Mouse (Mus musculus) lung, adult 2 months (tissue): ENCODE measurements around the gene Kank1. TPM values are rescaled to one million over a fixed set of nuclear protein-coding genes. Genes with fewer than 3 reads are reported as not detected.
"Not testable (repeated sequence)": the region's sequence is repeated elsewhere in the genome, so short reads cannot be mapped to it uniquely, and the experiment has no call there.

ENCODE experiments used
- DNase-seq: peaks from one replicate; pipeline ENCODE4 v3.0.0; 2022
- H3K4me1 ChIP-seq: fragments of 200-500 bp; 2 replicates; pipeline ENCODE4 v1.6.1; 2011; ENCODE audit warnings: low read length; ENCODE audit not compliant: control insufficient read depth, insufficient read depth
- H3K4me3 ChIP-seq: fragments of 200-500 bp; replicated peaks from 2 replicates; pipeline ENCODE3; 2011; ENCODE audit warnings: low read depth, mild to moderate bottlenecking, control low read depth, low read length; ENCODE audit errors: extremely low read depth
- CTCF ChIP-seq: fragments of 200-500 bp; IDR thresholded peaks from 2 replicates; pipeline ENCODE4 v1.5.1; 2011; ENCODE audit warnings: mild to moderate bottlenecking, low read length, control low read depth; ENCODE audit not compliant: insufficient read depth
- POLR2A ChIP-seq: fragments of 200-500 bp; IDR thresholded peaks from 2 replicates; pipeline ENCODE4 v1.6.1; 2011; ENCODE audit warnings: low read depth, mild to moderate bottlenecking, control low read depth, low read length, borderline replicate concordance; ENCODE audit errors: extremely low read depth
- WGBS: fragments of 180-500 bp; shearing (Covaris S2); methylation state at CpG from one replicate; pipeline ENCODE4 v1.1.7; 2018; 5-methylcytosine and 5-hydroxymethylcytosine counted together
- polyA plus RNA-seq: library from polyadenylated mRNA; depleted of rRNA; stranded (reverse); fragments of >200 nt; gene quantifications from 2 replicates; pipeline ENCODE4 v1.2.3, GENCODE M21; 2012

The Kank1 gene
- polyA plus RNA-seq, 1 experiment, result 38.2 TPM

DNA sequence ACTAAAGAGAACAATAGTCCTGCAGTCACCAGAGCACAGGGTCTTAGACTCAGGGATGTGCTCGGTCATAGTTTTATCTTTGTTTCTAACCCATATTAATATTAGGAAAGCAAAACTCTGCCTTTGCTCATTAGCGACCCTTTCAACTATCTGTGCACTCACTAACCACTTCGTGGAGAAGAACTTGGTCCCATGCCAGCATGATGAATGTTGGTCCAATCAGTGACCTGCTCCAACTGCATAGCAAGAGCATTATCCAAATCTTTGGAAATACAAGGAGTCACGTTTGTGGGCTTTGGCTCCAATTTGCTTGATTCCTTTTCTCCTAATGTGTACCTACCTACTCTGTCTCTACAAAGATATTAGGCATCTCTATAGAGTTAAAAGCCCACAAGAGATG lies 204.0 kb downstream of the Kank1 start:
- DNase-seq, result no peak
- Histone ChIP-seq H3K4me3 (no peak overlapping the region), H3K4me1 (no peaks in the 10 kb centered on the region; the same call in 1 of the 2 replicates)
- WGBS, result 60% methylated on average over 4 of the region's 4 CpGs
- TF ChIP-seq CTCF (no peak), POLR2A (no peak)

DNA sequence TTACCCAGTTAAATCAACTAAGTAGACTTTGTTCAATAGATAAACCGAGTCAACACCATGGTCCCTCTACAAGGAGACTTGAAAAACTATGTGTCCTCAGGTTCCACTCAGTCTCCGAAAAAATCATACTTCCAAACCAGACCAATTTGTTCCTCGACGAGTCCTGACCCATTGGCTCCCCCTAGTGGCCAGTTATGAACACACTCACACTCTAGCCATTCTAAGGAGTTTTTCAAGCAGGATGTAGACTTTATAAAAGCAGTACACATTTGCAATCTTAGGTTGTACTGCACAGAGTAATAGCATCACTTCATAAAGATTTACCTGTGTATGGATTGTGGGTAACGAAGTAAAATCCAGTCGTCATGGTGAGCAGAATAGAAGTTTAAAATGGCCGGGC lies 208.3 kb downstream of the Kank1 start:
- DNase-seq, result peak; percentile 41

DNA sequence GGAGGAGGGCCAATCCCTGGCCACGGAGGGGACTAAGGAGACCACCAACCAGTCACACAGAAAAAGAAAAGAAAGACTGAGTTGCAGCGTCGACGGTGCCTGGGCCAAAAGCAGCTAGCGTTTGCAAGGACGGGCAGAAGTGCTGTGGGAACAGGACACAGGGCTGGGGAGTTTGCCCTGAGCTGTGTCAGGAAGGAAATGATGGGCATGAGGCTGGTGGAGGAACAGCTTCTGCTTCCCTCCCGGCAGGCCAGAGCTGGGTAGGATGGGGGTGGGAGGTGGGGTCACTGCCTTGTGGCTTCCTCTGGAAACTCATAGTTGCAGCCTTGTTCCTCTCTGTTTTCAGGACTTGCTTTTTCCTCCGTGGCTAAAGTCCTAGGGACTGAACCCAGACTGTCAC lies 209.1 kb downstream of the Kank1 start:
- Histone ChIP-seq H3K4me1 (no peaks in the 10 kb centered on the region), H3K4me3 (no peak overlapping the region)
- WGBS, result 33% methylated on average over 8 of the region's 8 CpGs
- no peak for TF ChIP-seq CTCF
- TF ChIP-seq POLR2A, result no peak
- DNase-seq, result no peak

More for the DNA sequence above, 208.3 kb downstream of the Kank1 start:
- Histone ChIP-seq H3K4me1 (no peaks in the 10 kb centered on the region), H3K4me3 (no peak overlapping the region)
- 20% methylated on average over 7 of the region's 7 CpGs for WGBS
- TF ChIP-seq POLR2A (no peak), CTCF (peak; percentile 66)

DNA sequence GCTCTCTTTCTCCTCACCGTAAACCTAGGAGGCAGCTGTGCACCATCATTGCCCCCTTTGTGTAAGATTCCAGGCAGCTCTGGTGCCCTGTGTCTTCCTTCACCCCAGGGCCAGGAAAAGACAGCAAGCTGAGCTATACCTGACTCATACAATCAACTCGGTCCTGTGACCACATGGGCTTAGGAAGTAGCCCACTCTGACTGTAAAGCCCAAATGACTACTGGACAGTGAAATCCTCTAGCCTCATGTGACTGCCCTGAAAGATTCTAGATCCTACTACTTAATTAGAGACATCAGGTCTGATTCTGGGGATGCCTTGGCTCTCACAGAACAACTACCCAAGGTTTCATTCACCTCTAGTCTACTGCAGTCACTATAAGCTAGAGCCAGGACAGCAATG lies 209.9 kb downstream of the Kank1 start:
- TF ChIP-seq POLR2A, result no peak
- no peak for TF ChIP-seq CTCF
- no peak overlapping the region for H3K4me3 ChIP-seq
- no peak for DNase-seq
- H3K4me1 ChIP-seq, result no peaks in the 10 kb centered on the region
- 79% methylated on average over 2 of the region's 2 CpGs for WGBS

DNA sequence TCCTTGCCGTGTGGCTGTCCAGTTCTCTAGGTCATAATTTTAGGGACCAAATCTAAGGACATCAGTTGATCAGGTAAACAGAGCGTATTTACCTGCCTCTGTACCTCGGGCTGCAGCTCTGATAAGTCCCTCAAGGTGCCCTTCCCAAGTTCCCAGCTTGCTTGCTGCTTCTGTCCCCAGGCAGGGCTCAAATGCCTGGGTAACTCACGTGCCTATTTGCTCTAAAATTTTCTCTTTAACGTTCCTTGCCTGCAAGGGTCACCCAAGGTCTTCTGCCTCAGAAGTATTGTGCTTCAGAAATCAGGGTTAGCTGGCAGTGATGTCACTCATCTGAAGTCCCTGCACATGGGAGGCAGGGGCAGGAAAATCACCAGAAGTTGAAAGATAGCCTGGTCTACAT lies 210.6 kb downstream of the Kank1 start:
- TF ChIP-seq CTCF, result no peak
- no peak for TF ChIP-seq POLR2A

DNA sequence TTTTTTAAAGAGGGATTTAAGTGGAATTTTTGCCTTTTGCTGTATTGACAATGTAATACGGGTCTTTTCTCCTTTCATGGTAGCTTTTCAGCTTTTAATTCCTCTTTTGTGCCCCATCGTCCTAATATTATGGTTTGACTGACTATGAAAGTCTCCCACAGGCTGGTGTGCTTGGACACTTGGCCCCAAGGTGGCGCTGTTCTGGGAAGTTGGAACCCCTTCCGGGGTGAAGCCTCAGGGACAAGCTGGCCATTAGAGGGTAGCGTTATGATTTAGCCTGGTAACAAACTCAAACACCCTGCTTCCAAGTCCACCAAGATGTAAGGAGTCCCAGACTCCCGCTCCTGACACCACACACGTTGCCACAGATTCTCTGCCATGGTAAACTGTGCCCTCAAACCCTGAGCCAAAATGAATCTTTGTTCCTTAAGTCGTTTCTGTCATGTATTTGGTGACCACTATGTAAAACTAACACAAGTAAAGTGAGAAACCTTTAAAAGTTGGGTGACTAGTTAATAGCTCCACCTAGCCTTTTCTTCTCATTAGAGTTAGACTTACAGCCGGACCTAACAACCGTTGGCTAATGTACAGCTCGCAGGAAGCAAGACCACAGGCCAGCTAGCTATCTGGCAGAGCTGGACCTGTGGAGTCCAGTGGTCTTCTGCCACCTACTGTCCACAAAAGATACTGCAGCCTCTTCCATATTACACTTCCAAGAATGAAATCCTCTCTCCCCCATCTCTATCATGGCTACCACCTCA lies 214.3 kb downstream of the Kank1 start:
- no peak for DNase-seq
- Histone ChIP-seq H3K4me3 (no peak overlapping the region), H3K4me1 (no peaks in the 10 kb centered on the region)
- TF ChIP-seq CTCF, result peak; percentile 57
- no peak for TF ChIP-seq POLR2A
- 42% methylated on average over 11 of the region's 11 CpGs for WGBS

More for the DNA sequence above, 210.6 kb downstream of the Kank1 start:
- H3K4me3 ChIP-seq, result no peak overlapping the region
- H3K4me1 ChIP-seq, result no peaks in the 10 kb centered on the region
- 48% methylated on average over 5 of the region's 5 CpGs for WGBS
- no peak for DNase-seq

DNA sequence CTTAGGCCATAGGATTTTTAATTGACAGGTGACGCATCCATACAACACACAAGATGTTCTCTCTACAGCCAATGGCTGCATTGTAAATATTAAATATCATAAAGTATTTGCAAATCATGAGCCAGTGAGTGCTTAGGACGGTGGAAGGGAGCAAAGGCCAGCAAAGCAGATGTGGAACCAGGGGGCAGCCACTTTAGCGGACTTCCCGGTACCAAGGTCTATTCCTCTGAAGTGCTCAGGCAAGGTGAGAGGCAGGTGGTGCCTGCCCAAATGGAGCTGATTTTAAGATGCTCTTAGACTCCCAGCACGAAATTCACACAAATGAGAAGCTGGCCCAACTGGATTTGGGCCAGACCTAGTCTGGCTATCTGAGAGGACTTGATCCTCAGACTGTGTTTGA lies 216.4 kb downstream of the Kank1 start:
- no peak for TF ChIP-seq CTCF
- no peak for DNase-seq
- Histone ChIP-seq H3K4me1 (no peaks in the 10 kb centered on the region), H3K4me3 (no peak overlapping the region)
- WGBS, result 75% methylated on average over 5 of the region's 5 CpGs

DNA sequence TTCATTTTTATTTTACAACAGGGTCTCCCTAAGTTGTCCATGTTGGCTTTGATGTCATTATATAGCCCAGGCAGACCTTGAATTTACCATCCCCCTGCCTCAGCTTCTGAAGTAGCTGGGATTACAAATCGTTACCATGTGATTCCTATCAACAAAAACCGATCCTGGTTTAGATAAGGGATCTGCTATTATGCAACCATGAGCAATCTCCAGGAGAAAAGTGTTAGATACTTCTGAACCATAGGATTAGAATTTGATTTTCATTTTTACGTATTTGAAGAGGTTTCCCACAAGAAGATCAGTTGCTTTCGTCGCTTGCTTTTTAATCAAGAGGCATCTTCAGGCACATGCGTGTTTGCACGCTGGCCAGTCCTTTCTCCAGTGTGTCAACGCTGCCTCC lies 224.0 kb downstream of the Kank1 start:
- no peak for DNase-seq
- no peak overlapping the region for H3K4me3 ChIP-seq
- WGBS, result 82% methylated on average over 8 of the region's 8 CpGs
- TF ChIP-seq POLR2A (no peak), CTCF (no peak)
- no peaks in the 10 kb centered on the region for H3K4me1 ChIP-seq

DNA sequence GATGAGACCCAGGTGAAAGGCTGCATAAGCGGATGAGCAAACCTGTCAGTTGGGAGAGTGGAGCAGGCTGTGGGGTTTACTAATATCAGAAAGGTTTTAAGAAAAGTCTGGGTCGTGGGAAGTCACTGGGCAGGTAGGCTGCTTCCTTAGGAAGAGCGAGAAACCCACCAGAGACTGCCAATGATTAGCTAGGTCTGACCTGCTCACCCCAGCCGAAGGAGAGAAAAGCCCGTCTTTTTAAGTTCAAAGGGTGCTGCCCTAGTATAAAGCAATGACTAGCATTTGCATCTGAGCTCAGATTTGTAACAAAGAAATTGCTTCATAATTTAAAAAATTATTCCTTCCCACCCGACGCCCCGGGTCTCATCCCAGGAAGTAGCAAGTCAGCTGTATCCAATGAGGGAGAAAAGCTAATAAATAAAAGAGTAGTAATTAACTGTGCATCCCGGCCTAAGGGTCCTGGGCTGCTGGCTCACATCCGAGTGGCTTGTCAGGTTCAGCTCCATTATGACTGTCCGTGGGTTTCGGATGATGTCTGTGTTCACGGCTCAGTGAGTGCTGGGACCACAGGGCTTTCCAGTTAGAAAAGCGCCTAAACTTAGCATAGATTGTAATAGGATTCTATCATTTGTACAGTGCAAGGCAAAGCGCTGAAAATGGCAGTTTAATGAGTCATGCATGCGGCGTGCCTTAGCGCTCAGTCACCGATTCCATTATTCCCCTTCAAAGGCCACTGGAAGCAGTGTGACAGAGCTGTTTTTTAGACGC lies 225.0 kb downstream of the Kank1 start:
- H3K4me3 ChIP-seq, result no peak overlapping the region
- no peak for DNase-seq
- TF ChIP-seq CTCF (no peak), POLR2A (no peak)
- no peaks in the 10 kb centered on the region for H3K4me1 ChIP-seq
- WGBS, result 74% methylated on average over 20 of the region's 20 CpGs

DNA sequence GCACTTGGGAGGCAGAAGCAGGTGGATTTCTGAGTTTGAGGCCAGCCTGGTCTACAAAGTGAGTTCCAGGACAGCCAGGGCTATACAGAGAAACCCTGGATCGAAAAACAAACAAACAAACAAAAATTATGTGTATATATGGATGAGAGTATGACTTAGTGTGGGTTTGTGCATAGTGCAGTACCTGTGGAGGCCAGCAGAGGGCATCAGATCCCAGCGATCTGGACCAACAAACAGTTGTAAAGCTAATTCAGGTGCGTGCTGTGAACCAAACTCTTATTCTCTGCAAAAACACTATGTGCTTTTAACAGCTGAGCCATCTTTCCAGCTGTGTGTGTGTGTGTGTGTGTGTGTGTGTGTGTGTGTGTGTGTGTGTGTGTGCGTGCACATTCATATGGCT lies 239.0 kb downstream of the Kank1 start:
- peak; percentile 39; the same call in 1 of the 2 replicates for TF ChIP-seq CTCF
- not testable (repeated sequence) for H3K4me1 ChIP-seq, H3K4me3 ChIP-seq, DNase-seq
- 60% methylated on average over 4 of the region's 4 CpGs for WGBS
